Mouse (Mus musculus) heart, embryonic 14.5 days (tissue): ENCODE measurements around the gene Ppp1r1b. TPM values are rescaled to one million over a fixed set of nuclear protein-coding genes. Genes with fewer than 3 reads are reported as not detected.

Experiments
- ATAC-seq: fragments of 200-750 bp; cut with Nextera tagmentation; 2 replicates; pipeline ENCODE4 v1.8.0; 2017; ENCODE audit warnings: low read depth, moderate TSS enrichment; ENCODE audit not compliant: insufficient number of reproducible peaks, insufficient read depth, low FRiP score
- H3K27ac ChIP-seq, 2 experiments: fragments of 200-500 bp in 1 of 2; fragments of 300-500 bp in 1 of 2; sonication (generic) in 1 of 2; replicated peaks in 1 of 2; 2 replicates each; pipeline ENCODE4 v1.5.1; 2012 to 2014; ENCODE audit warnings: low read depth in 2 of 2, low read length in 2 of 2, control low read depth in 1 of 2, mild to moderate bottlenecking in 1 of 2, mixed read lengths in 1 of 2; ENCODE audit not compliant: control insufficient read depth in 1 of 2, insufficient read depth in 1 of 2
- H3K27me3 ChIP-seq: fragments of 300-500 bp; sonication (generic); 2 replicates; pipeline ENCODE4 v1.6.1; 2014; ENCODE audit warnings: mild to moderate bottlenecking, low read length, control low read depth; ENCODE audit not compliant: control insufficient read depth, insufficient read depth
- H3K36me3 ChIP-seq: fragments of 300-500 bp; sonication (generic); 2 replicates; pipeline ENCODE4 v1.6.1; 2014; ENCODE audit warnings: mild to moderate bottlenecking, control low read depth, low read length, mixed read lengths; ENCODE audit not compliant: control insufficient read depth, insufficient read depth
- H3K4me1 ChIP-seq, 2 experiments: fragments of 200-500 bp in 1 of 2; fragments of 300-500 bp in 1 of 2; sonication (generic) in 1 of 2; 2 replicates each; pipeline ENCODE4 v1.6.1; 2012 to 2014; ENCODE audit warnings: low read length in 2 of 2, control low read depth in 1 of 2, mixed read lengths in 1 of 2; ENCODE audit not compliant: control insufficient read depth in 2 of 2, insufficient read depth in 2 of 2
- H3K4me2 ChIP-seq: fragments of 300-500 bp; sonication (generic); 2 replicates; pipeline ENCODE4 v1.6.1; 2014; ENCODE audit warnings: mild to moderate bottlenecking, low read length
- H3K4me3 ChIP-seq, 2 experiments: fragments of 200-500 bp in 1 of 2; fragments of 300-500 bp in 1 of 2; sonication (generic) in 1 of 2; 2 replicates each; pipeline ENCODE4 v1.5.1; 2012 to 2014; ENCODE audit warnings: low read length in 2 of 2, mild to moderate bottlenecking in 2 of 2, control low read depth in 1 of 2, low read depth in 1 of 2, moderate library complexity in 1 of 2; ENCODE audit not compliant: control insufficient read depth in 1 of 2, insufficient read depth in 1 of 2
- H3K9ac ChIP-seq: fragments of 300-500 bp; sonication (generic); 2 replicates; pipeline ENCODE4 v1.6.1; 2014; ENCODE audit warnings: mild to moderate bottlenecking, low read length
- H3K9me3 ChIP-seq: fragments of 300-500 bp; sonication (generic); 2 replicates; pipeline ENCODE4 v1.6.1; 2016; ENCODE audit warnings: low read length, control low read depth; ENCODE audit not compliant: control insufficient read depth
- WGBS: fragments of 180-500 bp; shearing (Covaris S2); extraction: QIAGEN DNeasy Blood & Tissue Kit; methylation state at CpG from one replicate; pipeline ENCODE4 v1.1.7; 2014; 5-methylcytosine and 5-hydroxymethylcytosine counted together
- polyA plus RNA-seq: library from polyadenylated mRNA; unstranded; fragments of >200 nt; fragmentation: Nextera tagmentation; extraction: Ambion mirVana; gene quantifications from 2 replicates; pipeline ENCODE4 v1.2.1, GENCODE M21; 2014

The Ppp1r1b gene
- polyA plus RNA-seq, 1 experiment from 2014 or later, result 42.2 TPM

DNA sequence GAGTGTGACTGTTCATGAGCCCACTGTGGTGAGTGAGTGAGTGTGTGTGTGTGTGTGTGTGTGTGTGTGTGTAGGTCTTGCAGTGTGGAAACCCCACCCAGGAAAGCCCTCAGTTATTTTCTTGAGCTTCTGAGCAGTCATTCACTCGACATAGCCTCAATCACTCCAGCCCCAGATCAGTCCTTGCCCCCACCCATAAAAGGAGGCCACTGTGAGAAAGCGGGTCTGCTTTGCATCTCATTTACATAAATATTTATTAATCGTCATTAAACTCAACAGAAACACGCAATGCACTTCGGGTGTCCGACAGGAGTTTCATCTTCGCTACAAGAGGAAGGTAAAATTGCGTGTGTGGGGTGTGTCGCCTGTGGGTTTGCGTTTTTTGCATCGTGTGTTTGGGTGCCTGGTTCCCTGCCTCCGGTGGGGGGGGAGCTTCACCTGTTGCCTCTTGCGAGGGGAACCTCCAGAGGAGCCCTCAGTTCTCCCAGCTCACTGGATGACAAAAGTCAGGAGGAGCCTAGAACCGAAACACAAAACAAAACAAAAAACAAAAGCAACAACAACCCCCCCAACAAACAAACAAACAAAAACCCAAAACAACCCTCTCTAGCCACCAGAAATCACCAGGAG lies 22.9 kb upstream of the Ppp1r1b start:
- Histone ChIP-seq H3K4me1 (peaks cover 3 to 18% of the 10 kb centered on the region in 2 experiments; a peak in 3 of 4 replicates), H3K27me3 (peaks cover 100% of the 10 kb centered on the region), H3K9me3 (no peaks in the 10 kb centered on the region), H3K4me3 (no peak overlapping the region), H3K4me2 (no peak overlapping the region), H3K9ac (no peak overlapping the region), H3K27ac (no peak overlapping the region), H3K36me3 (no peaks in the 10 kb centered on the region)
- no peak for ATAC-seq
- 9% methylated on average over 14 of the region's 14 CpGs for WGBS

DNA sequence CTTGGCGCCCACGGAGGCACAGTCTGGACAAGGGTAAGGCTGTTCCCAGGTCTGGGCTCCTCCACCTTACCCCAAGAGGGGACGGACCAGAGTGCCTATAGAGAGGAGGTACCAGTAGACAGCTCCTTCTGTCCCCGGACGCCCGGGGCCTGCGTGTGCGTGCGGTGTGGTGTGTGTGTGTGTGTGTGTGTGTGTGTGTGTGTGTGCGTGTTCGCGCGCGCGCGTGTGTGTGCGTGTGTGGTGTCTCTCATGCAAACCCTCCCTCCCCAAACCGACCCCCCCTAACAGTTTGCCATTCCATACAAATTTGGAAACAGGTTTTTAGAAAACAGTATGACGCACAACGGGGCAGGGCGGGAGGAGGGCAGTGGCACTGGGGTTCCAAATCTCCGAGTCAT lies 22.4 kb upstream of the Ppp1r1b start:
- no peak overlapping the region for H3K9ac ChIP-seq
- ATAC-seq, result no peak
- no peaks in the 10 kb centered on the region for H3K36me3 ChIP-seq
- WGBS, result 4% methylated on average over 22 of the region's 22 CpGs
- peaks cover 100% of the 10 kb centered on the region for H3K27me3 ChIP-seq
- no peak overlapping the region for H3K27ac ChIP-seq
- no peak overlapping the region for H3K4me2 ChIP-seq
- H3K9me3 ChIP-seq, result no peaks in the 10 kb centered on the region
- H3K4me1 ChIP-seq, result peaks cover 3 to 18% of the 10 kb centered on the region in 2 experiments; a peak in 3 of 4 replicates
- no peak overlapping the region for H3K4me3 ChIP-seq

GRCm38 (mm10) chr11:98326741-98327135 lies 21.5 kb upstream of the Ppp1r1b start:
- H3K27ac ChIP-seq, result no peak overlapping the region
- no peak overlapping the region for H3K9ac ChIP-seq
- under 1% methylated on average over 19 of the region's 19 CpGs for WGBS
- H3K9me3 ChIP-seq, result no peaks in the 10 kb centered on the region
- ATAC-seq, result no peak
- H3K4me2 ChIP-seq, result peak overlapping the region; percentile 59
- peaks cover 3 to 18% of the 10 kb centered on the region in 2 experiments; a peak in 3 of 4 replicates for H3K4me1 ChIP-seq
- H3K36me3 ChIP-seq, result no peaks in the 10 kb centered on the region
- peaks cover 100% of the 10 kb centered on the region for H3K27me3 ChIP-seq
- peak overlapping the region in 1 of 2 experiments; percentile 32; a peak in 2 of 4 replicates for H3K4me3 ChIP-seq

- no peak overlapping the region for H3K27ac ChIP-seq
- H3K4me3 ChIP-seq, result peak overlapping the region; percentile 2 to 32; a peak in 3 of 4 replicates
- no peaks in the 10 kb centered on the region for H3K9me3 ChIP-seq
- under 1% methylated on average over 97 of the region's 97 CpGs for WGBS
- ATAC-seq, result no peak
- peaks cover 100% of the 10 kb centered on the region for H3K27me3 ChIP-seq
- peaks cover 3 to 18% of the 10 kb centered on the region in 2 experiments; a peak in 3 of 4 replicates for H3K4me1 ChIP-seq
- H3K9ac ChIP-seq, result peak overlapping the region; percentile 25; the same call in 1 of the 2 replicates
- H3K36me3 ChIP-seq, result no peaks in the 10 kb centered on the region
- peak overlapping the region; percentile 59 for H3K4me2 ChIP-seq
These were observed 20.8 kb upstream of the Ppp1r1b start for GRCm38 (mm10) chr11:98327136-98328030.

GRCm38 (mm10) chr11:98328031-98328370 lies 20.2 kb upstream of the Ppp1r1b start:
- Histone ChIP-seq H3K27ac (no peak overlapping the region), H3K36me3 (no peaks in the 10 kb centered on the region), H3K4me2 (peak overlapping the region; percentile 59), H3K9ac (no peak overlapping the region), H3K9me3 (no peaks in the 10 kb centered on the region), H3K4me1 (peaks cover 3 to 18% of the 10 kb centered on the region in 2 experiments; a peak in 3 of 4 replicates), H3K4me3 (peak overlapping the region; percentile 2 to 32; a peak in 3 of 4 replicates), H3K27me3 (peaks cover 100% of the 10 kb centered on the region)
- no peak for ATAC-seq
- WGBS, result under 1% methylated on average over 33 of the region's 35 CpGs

DNA sequence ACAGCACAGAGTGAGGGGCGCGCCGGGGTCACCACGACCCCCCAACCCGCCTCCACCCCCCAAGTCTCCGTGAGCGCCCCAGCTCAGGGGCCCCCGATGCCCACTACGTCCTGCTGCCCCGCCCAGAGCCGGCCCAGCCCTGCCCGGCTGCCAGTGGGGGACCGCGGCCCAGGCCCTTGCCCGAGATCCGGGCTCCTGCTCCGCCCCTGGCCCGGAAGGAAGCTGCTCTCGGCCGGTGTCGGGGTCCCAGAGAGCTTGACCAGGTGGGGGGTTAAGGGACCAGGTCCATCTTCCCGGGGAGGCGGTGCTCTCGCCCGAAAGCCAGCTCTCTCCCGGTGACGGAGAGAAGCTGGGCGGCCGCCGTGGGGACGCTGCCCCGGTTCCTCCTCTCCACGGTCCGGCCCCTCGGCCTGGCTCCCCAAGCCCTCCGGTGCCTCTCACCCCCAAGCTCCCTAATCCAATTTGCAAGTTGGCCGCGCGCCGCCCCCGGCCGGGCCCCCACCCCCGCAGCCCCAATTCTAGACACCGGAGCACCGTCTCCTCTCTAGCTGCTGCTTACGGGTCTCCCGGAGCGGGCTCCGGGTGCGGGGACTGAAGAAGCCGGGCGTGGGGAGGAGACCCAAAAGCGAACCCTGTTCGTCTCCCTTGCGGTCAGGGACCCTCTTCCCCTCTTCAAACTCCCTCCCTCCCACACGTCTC lies 19.7 kb upstream of the Ppp1r1b start:
- ATAC-seq, result no peak
- H3K36me3 ChIP-seq, result no peaks in the 10 kb centered on the region
- no peaks in the 10 kb centered on the region for H3K9me3 ChIP-seq
- no peak overlapping the region for H3K27ac ChIP-seq
- H3K27me3 ChIP-seq, result peaks cover 100% of the 10 kb centered on the region
- no peak overlapping the region for H3K9ac ChIP-seq
- peak overlapping the region; percentile 2 to 32; a peak in 3 of 4 replicates for H3K4me3 ChIP-seq
- H3K4me1 ChIP-seq, result peaks cover 3 to 18% of the 10 kb centered on the region in 2 experiments; a peak in 3 of 4 replicates
- H3K4me2 ChIP-seq, result peak overlapping the region; percentile 59
- WGBS, result 2% methylated on average over 30 of the region's 56 CpGs
